Mouse (Mus musculus) right cerebral cortex, postnatal 14 days (tissue): ENCODE measurements at regions not wholly inside any gene's neighbourhood (a gene's known extent, or its start where the extent isn't known, plus 50 kb on each side); places are given as distances from the start of the nearest gene placed in this dataset.
A peak's percentile ranks its signal among the peaks of the same experiment; 100 is the strongest.

ENCODE experiments used
- DNase-seq: peaks from one replicate; pipeline ENCODE4 v3.0.0; 2022

DNA sequence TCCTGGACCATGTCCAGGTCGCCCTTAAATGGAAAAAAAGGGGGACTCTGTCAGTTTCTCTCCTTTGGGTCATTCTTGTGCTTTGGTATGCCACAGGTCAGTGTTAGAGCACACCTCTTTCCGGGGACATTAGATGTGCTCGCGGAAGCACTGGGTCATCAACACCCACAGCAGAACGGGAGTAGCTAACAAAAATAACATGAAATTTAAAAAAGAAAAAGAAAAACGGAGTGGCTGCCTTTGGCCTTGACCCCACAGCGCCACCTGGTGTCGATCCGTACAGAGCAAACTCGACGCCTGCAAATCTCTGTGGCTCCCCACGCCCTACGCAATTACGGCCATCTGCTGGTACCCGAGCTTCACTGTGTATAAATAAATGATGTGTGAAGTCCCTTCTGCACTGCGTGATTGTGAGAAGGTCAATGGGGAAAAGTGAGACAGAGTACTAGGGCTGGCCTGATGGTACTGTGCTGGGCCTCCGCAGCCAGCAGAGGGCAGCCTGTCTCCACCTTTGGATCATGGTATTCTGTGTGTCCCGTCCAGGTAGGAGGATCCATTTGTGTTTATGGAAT lies 99.0 kb upstream of the Slc7a12 start:
- peak; percentile 83 for DNase-seq

DNA sequence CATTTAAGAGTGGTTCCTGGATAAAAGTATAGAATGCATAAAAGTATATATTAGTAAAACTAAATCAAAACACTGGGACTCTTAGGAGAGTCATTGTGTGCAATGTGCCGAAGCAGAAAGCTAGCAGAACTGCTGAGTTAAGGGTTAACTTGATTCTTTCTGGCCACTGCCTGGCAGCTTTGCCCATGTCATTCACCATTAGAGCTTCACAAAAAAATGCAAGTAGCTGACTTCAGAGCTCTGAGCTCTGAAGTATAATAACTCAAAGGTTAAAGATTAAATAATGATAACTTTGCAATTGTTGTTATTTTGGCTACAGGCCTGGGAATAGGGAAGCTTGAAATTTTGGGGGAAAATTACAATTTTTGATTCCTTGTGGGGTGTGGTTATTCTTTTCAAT lies 89.8 kb upstream of the Slc7a12 start:
- DNase-seq = no peak

DNA sequence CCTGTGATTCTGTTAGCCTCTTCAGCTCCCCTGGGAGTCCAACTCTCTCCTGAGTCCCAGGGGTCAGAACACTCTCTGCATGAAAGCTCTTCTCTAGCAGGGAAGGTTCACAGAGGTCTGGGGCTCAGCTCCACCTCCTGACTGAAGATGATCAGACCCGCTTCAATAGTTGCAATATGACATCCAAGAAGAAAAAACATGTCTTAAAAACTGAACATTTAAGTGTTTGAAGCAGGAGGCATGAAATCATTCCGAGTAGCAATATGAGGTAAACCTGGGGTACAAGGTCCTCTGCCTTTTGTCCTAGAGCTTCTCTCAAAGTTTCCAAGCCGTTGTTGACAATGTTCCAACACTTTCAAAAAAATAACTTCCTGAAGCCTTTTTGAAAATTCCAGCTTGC lies 81.8 kb upstream of the Slc7a12 start:
- no peak for DNase-seq

DNA sequence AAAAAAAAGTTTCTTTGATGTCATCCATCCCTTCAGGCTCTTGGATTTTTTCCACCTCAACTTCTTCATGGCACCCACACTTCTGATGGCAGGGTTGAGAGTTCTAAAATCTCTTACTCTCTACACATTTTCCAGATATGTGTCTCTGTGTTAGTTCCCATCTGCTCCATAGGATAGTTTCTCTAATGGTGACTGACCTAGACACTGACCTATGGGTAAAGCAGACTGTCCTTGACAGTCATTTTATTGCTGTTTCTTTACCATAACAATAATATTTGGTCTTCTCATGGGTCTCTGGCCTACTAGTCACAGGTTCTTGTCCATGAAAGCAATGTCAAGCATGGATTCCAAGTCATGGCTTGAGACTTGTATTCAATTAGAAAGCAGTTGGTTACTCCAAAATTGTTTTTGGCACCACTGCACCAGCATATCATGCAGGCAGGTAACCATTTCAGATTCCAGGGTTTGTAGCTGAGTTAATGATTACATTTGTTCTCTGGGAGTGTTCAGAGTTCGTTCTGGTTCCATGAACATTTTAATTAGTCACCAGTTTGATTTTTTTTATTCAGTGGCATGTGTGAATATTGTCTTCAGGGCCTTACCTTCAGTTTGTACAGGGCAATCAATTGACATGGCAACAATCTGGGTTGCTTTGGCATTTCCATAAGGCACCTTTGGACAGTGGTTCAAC lies 71.9 kb upstream of the Slc7a12 start:
- no peak for DNase-seq
